Comparison of ENCODE assay signal across 12 mouse cellular contexts in genomic region chr5:125016421-125017242, GRCm38 (mm10). TPM values are rescaled to one million over a fixed set of nuclear protein-coding genes. Genes with fewer than 3 reads are reported as not detected.
A peak's percentile ranks its signal among the peaks of the same experiment; 100 is the strongest.
DNase-seq lines count a peak whose midpoint lies in the region; TF ChIP-seq lines count a peak whose summit lies in the region.
"Had no signal": no experiment of that assay in that cellular context is flagged by ENCODE, and none has a peak within 500 bp of the region (broad histone marks: within the 10 kb centered on the region; RNA-seq: fewer than 3 reads in every experiment).

No protein-coding gene starts in this region.

- 75% methylated on average over 17 of the region's 17 CpGs for WGBS in thymus, adult 2 months

- no peak overlapping the region for H3K4me3 ChIP-seq in thymus, adult 2 months (ENCODE audit: control insufficient read depth, insufficient read depth, low read length)

- no peak for TF ChIP-seq POLR2A in thymus, adult 2 months (IDR thresholded peaks at IDR 0.05; ENCODE audit: control insufficient read depth, extremely low read depth, insufficient read depth, low read length, poor library complexity)

- H3K27me3 ChIP-seq in thymus, adult 2 months (ENCODE audit: control insufficient read depth, insufficient read depth, low read length), result no peaks in the 10 kb centered on the region

- H3K27ac ChIP-seq in thymus, adult 2 months (ENCODE audit: control insufficient read depth, insufficient read depth, low read length), result no peak overlapping the region
- H3K27ac ChIP-seq: hindbrain, embryonic 14.5 days had no signal

- peaks cover 24% of the 10 kb centered on the region for H3K4me1 ChIP-seq in thymus, adult 2 months (replicated peaks; ENCODE audit: control insufficient read depth, insufficient read depth, low read length)

- no peak for TF ChIP-seq CTCF in thymus, adult 2 months (IDR thresholded peaks at IDR 0.05; ENCODE audit: borderline replicate concordance, control insufficient read depth, extremely low read depth, insufficient read depth, low read length, poor library complexity)

- peak; percentile 21 for DNase-seq in cerebellum, adult 9-10 months
- no peak for DNase-seq in cerebellum, adult 18-20 months
- peak; percentile 49 for DNase-seq in kidney, adult 9 months
- DNase-seq in kidney, postnatal 25 days, result no peak
- DNase-seq in thymus, adult 2 months, result peak; percentile 21
- DNase-seq in thymus, adult 18-20 months, result no peak
- no peak for DNase-seq in embryo, embryonic 10 days (ENCODE audit: low spot score)
- DNase-seq in spleen, postnatal 4 days (ENCODE audit: low spot score in 2 of 2), result no peak
- DNase-seq: B cell, adult 2 months; embryo, embryonic 11 days; gastrocnemius, postnatal 25 days had no signal

- 0 out of 2 replicates have a peak, but pooled peaks cover 4% of the 10 kb centered on the region for H3K36me3 ChIP-seq in thymus, adult 2 months (ENCODE audit: control insufficient read depth, insufficient read depth, low read length)

RNA-seq across cellular contexts. Expression of gene Rflna, which starts 13.6 kb away (rescaled TPM):
- 3.4 and 4.5 TPM in 2 replicates for polyA plus RNA-seq in thymus, adult 2 months (2012; rRNA removed)

Comparison
In these comparisons a context has a peak if more than half of its experiments do, and no peak if none do; other contexts are left out.
1. DNase-seq: peak in cerebellum, adult 9-10 months (single experiment), kidney, adult 9 months (single experiment) and thymus, adult 2 months (single experiment); none in cerebellum, adult 18-20 months (0 of 2), kidney, postnatal 25 days (0 of 2), thymus, adult 18-20 months (0 of 2), embryo, embryonic 10 days (single experiment) and spleen, postnatal 4 days (0 of 2).